Comparison of ENCODE assay signal across 12 mouse cellular contexts in the genomic region with DNA sequence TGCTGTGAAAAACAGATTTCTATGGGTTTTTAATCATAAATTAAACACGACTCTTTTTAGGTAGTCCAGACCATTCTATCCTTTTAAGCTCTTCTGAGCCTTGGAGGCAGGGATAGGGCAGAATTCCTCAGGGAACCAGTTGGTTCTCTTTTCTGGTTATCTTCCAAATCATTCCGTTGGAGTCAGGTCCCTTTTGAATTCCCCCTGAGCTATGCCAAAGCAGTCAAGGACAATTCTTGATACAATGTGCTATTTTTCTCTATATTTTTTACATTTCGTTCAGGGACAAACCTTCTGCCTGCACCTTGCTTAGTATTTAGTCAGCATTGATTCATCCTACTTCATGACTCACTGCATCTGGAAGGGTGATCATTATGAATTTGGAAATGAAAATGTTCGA.
"Had no signal": no experiment of that assay in that cellular context is flagged by ENCODE, and none has a peak within 500 bp of the region (broad histone marks: within the 10 kb centered on the region; RNA-seq: fewer than 3 reads in every experiment).

No protein-coding gene starts in this region.

- DNase-seq: kidney, adult 9 months; kidney, postnatal 14 days; kidney, postnatal 4 days; layer of hippocampus, adult 9-11 months; layer of hippocampus, postnatal 36 days; liver, embryonic 13.5 days; lung, adult 2 months; lung, postnatal 14 days; lung, postnatal 4 days; midbrain, embryonic 14.5 days; thymus, adult 18-20 months; thymus, postnatal 36 days had no signal
